Mouse (Mus musculus) limb, embryonic 13.5 days (tissue): ENCODE measurements around the gene Cnfn. TPM values are rescaled to one million over a fixed set of nuclear protein-coding genes. Genes with fewer than 3 reads are reported as not detected.

Experiments
- ATAC-seq: fragments of 200-750 bp; cut with Nextera tagmentation; 2 replicates; pipeline ENCODE4 v1.8.0; 2017; ENCODE audit warnings: low read depth, moderate number of reproducible peaks, moderate TSS enrichment; ENCODE audit not compliant: low FRiP score
- H3K27ac ChIP-seq: fragments of 300-500 bp; sonication (generic); 2 replicates; pipeline ENCODE4 v1.5.1; 2015; ENCODE audit warnings: inconsistent platforms, mild to moderate bottlenecking, moderate library complexity
- H3K27me3 ChIP-seq: fragments of 300-500 bp; sonication (generic); 2 replicates; pipeline ENCODE4 v1.6.1; 2015; ENCODE audit warnings: mild to moderate bottlenecking, inconsistent platforms
- H3K36me3 ChIP-seq: fragments of 300-500 bp; sonication (generic); 2 replicates; pipeline ENCODE4 v1.6.1; 2015; ENCODE audit warnings: inconsistent platforms, mild to moderate bottlenecking, moderate library complexity
- H3K4me1 ChIP-seq: fragments of 300-500 bp; sonication (generic); 2 replicates; pipeline ENCODE4 v1.6.1; 2015; ENCODE audit warnings: inconsistent platforms
- H3K4me2 ChIP-seq: fragments of 300-500 bp; sonication (generic); replicated peaks from 2 replicates; pipeline ENCODE4 v1.6.1; 2015; ENCODE audit warnings: inconsistent platforms, mild to moderate bottlenecking, moderate library complexity
- H3K4me3 ChIP-seq: fragments of 300-500 bp; sonication (generic); 2 replicates; pipeline ENCODE4 v1.5.1; 2015; ENCODE audit warnings: moderate library complexity, mild to moderate bottlenecking, inconsistent platforms
- H3K9ac ChIP-seq: fragments of 300-500 bp; sonication (generic); 2 replicates; pipeline ENCODE4 v1.6.1; 2015; ENCODE audit warnings: mild to moderate bottlenecking, inconsistent platforms
- H3K9me3 ChIP-seq: fragments of 300-500 bp; sonication (generic); 2 replicates; pipeline ENCODE4 v1.6.1; 2016; ENCODE audit warnings: inconsistent platforms
- WGBS: fragments of 180-500 bp; shearing (Covaris S2); methylation state at CpG from one replicate; pipeline ENCODE4 v1.1.7; 2015; 5-methylcytosine and 5-hydroxymethylcytosine counted together
- polyA plus RNA-seq: library from polyadenylated mRNA; unstranded; fragments of >200 nt; fragmentation: Nextera tagmentation; extraction: Ambion mirVana; gene quantifications from 2 replicates; pipeline ENCODE4 v1.2.1, GENCODE M21; 2015

Cnfn gene
- polyA plus RNA-seq, 1 experiment from 2014 or later = 0.92 TPM

DNA sequence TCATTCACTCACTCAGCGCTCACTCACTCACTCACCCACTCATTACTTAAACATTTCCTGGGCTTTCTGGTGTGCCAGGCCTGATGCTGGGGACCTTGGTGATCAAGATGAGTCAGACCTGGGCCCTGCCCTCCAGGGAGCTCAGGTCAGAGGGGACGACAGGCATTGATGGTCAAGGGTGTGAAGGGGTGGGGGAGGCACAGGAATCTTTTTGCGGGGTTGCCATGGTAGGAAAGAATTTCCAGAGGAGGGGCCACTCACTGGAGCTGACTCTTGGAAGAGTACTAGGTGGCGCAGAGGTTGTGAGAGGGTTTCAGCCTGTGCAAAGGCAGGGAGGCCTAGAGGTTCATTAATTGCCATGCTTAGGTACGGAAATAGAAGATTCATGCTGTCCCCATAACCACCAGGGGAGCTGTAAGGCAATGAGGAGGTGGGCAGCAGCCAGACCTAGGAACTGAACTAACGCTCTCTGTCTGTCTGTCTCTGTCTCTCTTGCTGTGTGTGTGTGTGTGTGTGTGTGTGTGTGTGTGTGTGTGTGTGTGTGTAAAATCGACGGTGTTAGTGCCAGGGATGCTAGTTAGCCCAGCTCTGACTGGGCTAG lies 7.7 kb upstream of the Cnfn start:
- Histone ChIP-seq H3K9ac (0 out of 2 replicates have a peak overlapping the region, but pooled peaks have one; percentile 0), H3K4me3 (peak overlapping the region; percentile 34), H3K9me3 (no peaks in the 10 kb centered on the region), H3K4me1 (peaks cover 37% of the 10 kb centered on the region), H3K27me3 (peaks cover 2% of the 10 kb centered on the region; the same call in 1 of the 2 replicates), H3K27ac (no peak overlapping the region), H3K4me2 (peak overlapping the region; percentile 60), H3K36me3 (peaks cover 1% of the 10 kb centered on the region; the same call in 1 of the 2 replicates)
- WGBS = 38% methylated on average over 8 of the region's 8 CpGs
- no peak for ATAC-seq

DNA sequence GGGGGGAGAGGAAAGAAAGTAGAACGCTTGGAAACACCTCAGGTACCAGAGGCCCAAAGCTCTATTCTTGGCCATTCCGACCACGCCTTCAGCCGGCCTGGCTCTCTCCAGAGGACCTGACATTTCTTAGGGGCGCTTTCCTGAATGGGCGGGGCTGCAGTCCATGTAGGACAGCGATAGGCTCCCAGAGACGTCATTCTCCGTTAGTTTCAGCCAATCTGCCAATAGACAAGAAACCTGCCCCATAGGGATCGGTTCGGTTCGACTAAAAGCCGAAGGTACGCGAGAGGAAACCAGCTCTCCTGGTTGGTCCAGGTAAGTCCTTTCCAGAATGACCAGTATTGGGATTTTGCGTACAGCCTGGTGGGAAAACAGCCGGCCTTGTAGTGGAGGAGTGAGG lies 7.0 kb upstream of the Cnfn start:
- ATAC-seq = no peak
- H3K27ac ChIP-seq = no peak overlapping the region
- 4% methylated on average over 17 of the region's 17 CpGs for WGBS
- peaks cover 3% of the 10 kb centered on the region; the same call in 1 of the 2 replicates for H3K27me3 ChIP-seq
- no peak overlapping the region for H3K9ac ChIP-seq
- no peaks in the 10 kb centered on the region for H3K9me3 ChIP-seq
- H3K4me3 ChIP-seq = peak overlapping the region; percentile 34
- peak overlapping the region; percentile 60 for H3K4me2 ChIP-seq
- peaks cover 37% of the 10 kb centered on the region for H3K4me1 ChIP-seq
- H3K36me3 ChIP-seq = no peaks in the 10 kb centered on the region

DNA sequence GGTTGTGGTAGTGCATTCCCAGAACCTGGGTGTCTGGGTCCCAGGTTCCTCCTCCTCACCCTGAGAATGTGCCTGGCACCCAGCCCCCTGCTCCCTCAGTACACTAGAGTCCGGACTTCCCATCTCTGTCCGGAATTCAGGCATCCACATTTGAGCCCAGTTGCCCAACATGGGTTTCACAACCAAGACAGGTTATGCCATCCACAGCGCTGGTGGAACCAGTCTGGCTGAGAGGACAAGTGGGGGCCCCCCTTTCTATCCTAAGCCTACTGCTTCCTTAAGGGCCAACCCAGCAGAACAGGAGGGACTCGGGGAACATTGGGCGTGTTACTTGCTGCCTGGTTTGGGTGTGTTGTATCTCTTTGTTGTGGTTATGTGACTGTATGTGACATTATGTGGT lies 2.9 kb upstream of the Cnfn start:
- Histone ChIP-seq H3K27ac (no peak overlapping the region), H3K9me3 (no peaks in the 10 kb centered on the region), H3K9ac (no peak overlapping the region), H3K4me2 (no peak overlapping the region), H3K4me1 (peaks cover 21% of the 10 kb centered on the region), H3K36me3 (no peaks in the 10 kb centered on the region), H3K27me3 (peaks cover 40% of the 10 kb centered on the region), H3K4me3 (no peak overlapping the region)
- no peak for ATAC-seq
- 87% methylated on average over 5 of the region's 5 CpGs for WGBS

- H3K27me3 ChIP-seq = peaks cover 65% of the 10 kb centered on the region
- no peak overlapping the region for H3K4me2 ChIP-seq
Measured at GRCm38 (mm10) chr7:25368333-25368732, 1.2 kb downstream of the Cnfn start.

GRCm38 (mm10) chr7:25367632-25368293 lies 1.8 kb downstream of the Cnfn start:
- peaks cover 65% of the 10 kb centered on the region for H3K27me3 ChIP-seq
- WGBS = 5% methylated on average over 33 of the region's 33 CpGs
- H3K4me2 ChIP-seq = peak overlapping the region; percentile 48

More at GRCm38 (mm10) chr7:25368333-25368732, 1.2 kb downstream of the Cnfn start:
- Histone ChIP-seq H3K36me3 (peaks cover 14% of the 10 kb centered on the region), H3K9me3 (no peaks in the 10 kb centered on the region), H3K27ac (no peak overlapping the region), H3K4me1 (peaks cover 27% of the 10 kb centered on the region), H3K9ac (no peak overlapping the region), H3K4me3 (peak overlapping the region; percentile 21; the same call in 1 of the 2 replicates)
- ATAC-seq = no peak
- 18% methylated on average over 12 of the region's 12 CpGs for WGBS

DNA sequence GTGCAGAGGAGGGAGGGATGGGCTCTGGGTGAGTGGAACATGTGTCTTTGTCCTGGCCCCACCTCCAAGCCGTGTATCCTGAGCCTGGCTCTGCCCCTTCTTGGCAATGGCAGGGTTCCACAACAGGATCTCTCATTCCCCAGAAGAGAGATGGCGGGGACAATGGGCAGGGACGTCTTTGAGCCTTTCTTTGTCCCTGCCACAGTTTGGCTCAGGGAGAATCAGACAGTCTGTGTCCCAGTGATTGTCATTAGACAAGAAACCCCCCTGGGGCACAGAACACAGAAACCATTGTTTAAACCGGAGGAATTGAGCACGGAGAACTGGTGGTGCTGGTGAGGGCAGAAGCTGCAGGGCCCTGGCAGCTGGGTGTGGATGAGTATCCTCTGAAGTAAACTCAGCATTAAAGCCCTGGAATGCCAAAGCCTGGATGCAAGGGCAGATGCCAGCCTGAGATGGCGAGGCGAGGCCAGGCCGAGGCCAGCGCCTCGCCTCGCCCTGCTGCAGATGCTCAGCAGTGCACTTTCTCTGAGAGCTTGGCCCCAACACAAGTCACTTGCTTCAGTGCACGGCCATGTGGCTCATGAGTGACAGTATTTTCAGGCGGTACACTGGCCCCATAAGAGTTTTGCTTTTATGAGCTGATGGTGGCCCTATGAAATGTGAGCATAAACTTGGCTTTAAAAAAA lies 3.4 kb downstream of the Cnfn start:
- H3K9me3 ChIP-seq = no peaks in the 10 kb centered on the region
- peaks cover 62% of the 10 kb centered on the region for H3K27me3 ChIP-seq
- no peak overlapping the region for H3K4me3 ChIP-seq
- peaks cover 36% of the 10 kb centered on the region for H3K36me3 ChIP-seq
- H3K9ac ChIP-seq = 0 out of 2 replicates have a peak overlapping the region, but pooled peaks have one; percentile 9
- no peak overlapping the region; the same call in 1 of the 2 replicates for H3K27ac ChIP-seq
- peaks cover 27% of the 10 kb centered on the region for H3K4me1 ChIP-seq
- no peak overlapping the region for H3K4me2 ChIP-seq
- no peak for ATAC-seq
- 58% methylated on average over 13 of the region's 13 CpGs for WGBS

More at GRCm38 (mm10) chr7:25367632-25368293, 1.8 kb downstream of the Cnfn start:
- Histone ChIP-seq H3K27ac (no peak overlapping the region), H3K4me1 (peaks cover 27% of the 10 kb centered on the region), H3K9me3 (no peaks in the 10 kb centered on the region), H3K4me3 (peak overlapping the region; percentile 21), H3K9ac (peak overlapping the region; percentile 43), H3K36me3 (peaks cover 20% of the 10 kb centered on the region)
- ATAC-seq = no peak

- Histone ChIP-seq H3K4me2 (no peak overlapping the region), H3K4me1 (peaks cover 27% of the 10 kb centered on the region), H3K36me3 (peaks cover 60% of the 10 kb centered on the region), H3K27ac (no peak overlapping the region), H3K9ac (no peak overlapping the region), H3K9me3 (no peaks in the 10 kb centered on the region), H3K4me3 (no peak overlapping the region), H3K27me3 (peaks cover 39% of the 10 kb centered on the region)
- 93% methylated on average over 17 of the region's 17 CpGs for WGBS
- ATAC-seq = no peak; the same call in 1 of the 2 replicates
Measured at GRCm38 (mm10) chr7:25363632-25364031, 5.9 kb downstream of the Cnfn start.

- ATAC-seq = no peak
- WGBS = 88% methylated on average over 19 of the region's 19 CpGs
Measured at GRCm38 (mm10) chr7:25363151-25363550, 6.4 kb downstream of the Cnfn start.

DNA sequence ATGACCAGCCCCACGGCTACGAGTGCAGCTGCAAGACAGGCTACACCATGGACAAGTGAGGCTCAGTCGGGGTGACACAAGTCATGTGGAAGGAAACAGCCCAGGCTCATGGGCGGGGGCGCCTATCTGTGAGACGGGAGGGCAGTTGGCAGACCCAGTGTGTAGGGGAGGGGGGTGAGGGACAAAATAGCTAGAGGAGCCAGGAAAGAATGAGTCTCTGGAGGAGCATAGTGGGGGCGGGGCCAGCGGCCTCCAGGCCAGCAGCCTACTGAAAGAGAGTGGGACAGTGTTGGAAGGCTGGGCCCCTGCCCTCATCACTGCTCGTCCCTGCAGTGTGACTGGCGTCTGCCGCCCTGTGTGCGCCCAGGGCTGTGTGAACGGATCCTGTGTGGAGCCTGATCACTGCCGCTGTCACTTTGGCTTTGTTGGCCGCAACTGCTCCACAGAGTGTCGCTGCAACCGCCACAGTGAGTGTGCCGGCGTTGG lies 10.8 kb downstream of the Cnfn start:
- 84% methylated on average over 19 of the region's 19 CpGs for WGBS
- peaks cover 96% of the 10 kb centered on the region for H3K36me3 ChIP-seq
- ATAC-seq = no peak
- H3K4me3 ChIP-seq = no peak overlapping the region
- H3K27me3 ChIP-seq = no peaks in the 10 kb centered on the region
- H3K27ac ChIP-seq = no peak overlapping the region
- no peaks in the 10 kb centered on the region for H3K4me1 ChIP-seq
- H3K4me2 ChIP-seq = no peak overlapping the region
- H3K9ac ChIP-seq = peak overlapping the region; percentile 31; the same call in 1 of the 2 replicates
- no peaks in the 10 kb centered on the region for H3K9me3 ChIP-seq

More at GRCm38 (mm10) chr7:25363151-25363550, 6.4 kb downstream of the Cnfn start:
- H3K4me3 ChIP-seq = no peak overlapping the region
- H3K27ac ChIP-seq = no peak overlapping the region
- H3K4me1 ChIP-seq = peaks cover 27% of the 10 kb centered on the region
- H3K36me3 ChIP-seq = peaks cover 65% of the 10 kb centered on the region
- H3K4me2 ChIP-seq = no peak overlapping the region
- H3K9me3 ChIP-seq = no peaks in the 10 kb centered on the region
- peaks cover 34% of the 10 kb centered on the region for H3K27me3 ChIP-seq
- H3K9ac ChIP-seq = no peak overlapping the region

- no peak overlapping the region for H3K4me2 ChIP-seq
- H3K4me3 ChIP-seq = no peak overlapping the region
- H3K9ac ChIP-seq = no peak overlapping the region
- H3K27me3 ChIP-seq = no peaks in the 10 kb centered on the region
- ATAC-seq = no peak
- no peak overlapping the region for H3K27ac ChIP-seq
- WGBS = 91% methylated on average over 8 of the region's 8 CpGs
- H3K36me3 ChIP-seq = peaks cover 98% of the 10 kb centered on the region
- H3K4me1 ChIP-seq = no peaks in the 10 kb centered on the region
- H3K9me3 ChIP-seq = no peaks in the 10 kb centered on the region; the same call in 1 of the 2 replicates
Measured at GRCm38 (mm10) chr7:25348861-25349260, 20.7 kb downstream of the Cnfn start.

DNA sequence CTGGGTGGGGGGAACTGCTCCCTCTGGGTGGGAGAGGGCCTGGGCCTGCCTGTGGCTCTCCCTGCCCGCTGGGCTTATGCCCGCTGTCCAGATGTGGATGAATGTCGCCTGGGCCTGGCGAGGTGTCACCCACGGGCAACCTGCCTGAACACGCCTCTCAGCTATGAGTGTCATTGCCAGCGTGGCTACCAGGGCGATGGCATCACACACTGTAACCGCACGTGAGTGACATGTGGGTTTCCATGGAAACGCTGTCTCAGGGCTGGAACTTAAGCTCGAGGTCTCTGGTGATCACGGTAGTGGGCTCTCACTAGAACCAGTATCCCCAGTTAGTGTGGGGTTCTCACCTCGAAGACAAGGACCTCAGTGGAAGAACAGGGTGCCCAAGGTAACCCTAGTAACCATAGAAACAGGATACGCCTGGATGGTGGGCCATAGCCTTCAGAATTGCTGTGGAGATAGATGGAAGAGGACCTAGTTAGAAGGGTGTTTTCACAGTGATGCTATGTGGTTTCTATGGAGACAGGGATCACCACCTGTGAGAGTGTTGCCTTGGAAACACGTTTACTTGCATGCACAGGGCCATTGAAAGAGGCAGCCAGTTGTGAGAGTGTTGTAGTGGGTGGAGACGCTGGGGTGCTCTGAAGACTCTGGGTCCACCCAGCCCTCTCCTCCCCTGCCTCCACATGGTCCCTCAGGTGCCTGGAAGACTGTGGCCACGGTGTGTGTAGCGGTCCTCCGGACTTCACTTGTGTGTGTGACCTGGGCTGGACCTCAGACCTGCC lies 28.3 kb downstream of the Cnfn start:
- Histone ChIP-seq H3K27ac (no peak overlapping the region), H3K4me2 (no peak overlapping the region), H3K4me3 (no peak overlapping the region), H3K27me3 (no peaks in the 10 kb centered on the region), H3K36me3 (peaks cover 91% of the 10 kb centered on the region), H3K9me3 (no peaks in the 10 kb centered on the region), H3K4me1 (no peaks in the 10 kb centered on the region), H3K9ac (no peak overlapping the region)
- WGBS = 82% methylated on average over 20 of the region's 20 CpGs
- no peak for ATAC-seq
